Mouse (Mus musculus) cerebral cortex, adult 2 months (tissue): ENCODE measurements around the gene Ehd4.

ENCODE experiments used
- WGBS: fragments of 180-500 bp; shearing (Covaris S2); methylation state at CpG from one replicate; pipeline ENCODE4 v1.1.7; 2018; 5-methylcytosine and 5-hydroxymethylcytosine counted together

Gene Ehd4

DNA sequence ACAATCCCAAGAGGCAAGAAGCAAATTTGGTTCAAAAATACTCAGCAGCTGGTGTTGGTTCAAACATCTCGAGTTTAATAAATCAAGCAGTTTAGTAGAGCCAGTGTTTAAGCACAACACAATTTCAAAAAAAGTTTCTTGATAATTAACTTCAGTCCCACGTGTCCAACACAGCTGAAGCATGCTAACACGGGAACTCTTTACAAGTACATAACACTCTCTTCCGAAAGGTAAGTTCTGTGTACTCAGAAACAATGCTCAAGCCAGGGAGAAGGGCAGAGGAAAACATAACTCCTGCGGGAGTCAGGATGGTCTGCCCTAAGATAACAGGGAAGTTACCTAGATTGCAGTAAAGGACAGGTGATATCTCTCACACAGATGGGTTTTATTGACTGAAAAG lies 12.1 kb downstream of the Ehd4 start:
- 82% methylated on average over 5 of the region's 5 CpGs for WGBS

DNA sequence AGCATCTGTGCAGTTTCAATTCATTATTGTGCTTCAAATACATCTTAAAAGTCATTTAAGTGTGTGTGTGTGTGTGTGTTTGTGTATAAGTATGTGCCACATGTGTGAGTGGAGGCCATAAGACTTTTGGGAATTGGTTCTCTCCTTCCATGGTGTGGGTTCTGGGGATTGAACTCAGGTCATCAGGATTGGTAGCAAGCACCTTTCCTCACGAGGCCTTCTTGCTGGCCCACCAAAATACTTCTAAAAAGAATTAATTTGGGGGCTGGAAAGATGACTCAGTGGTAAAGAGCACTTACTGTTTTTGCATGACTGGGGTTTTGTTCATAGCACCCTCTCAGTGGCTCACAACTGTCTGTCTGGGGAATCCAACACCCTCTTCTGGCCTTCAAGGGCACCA lies 12.7 kb downstream of the Ehd4 start:
- WGBS, result 97% methylated on average over 1 of the region's 1 CpGs

DNA sequence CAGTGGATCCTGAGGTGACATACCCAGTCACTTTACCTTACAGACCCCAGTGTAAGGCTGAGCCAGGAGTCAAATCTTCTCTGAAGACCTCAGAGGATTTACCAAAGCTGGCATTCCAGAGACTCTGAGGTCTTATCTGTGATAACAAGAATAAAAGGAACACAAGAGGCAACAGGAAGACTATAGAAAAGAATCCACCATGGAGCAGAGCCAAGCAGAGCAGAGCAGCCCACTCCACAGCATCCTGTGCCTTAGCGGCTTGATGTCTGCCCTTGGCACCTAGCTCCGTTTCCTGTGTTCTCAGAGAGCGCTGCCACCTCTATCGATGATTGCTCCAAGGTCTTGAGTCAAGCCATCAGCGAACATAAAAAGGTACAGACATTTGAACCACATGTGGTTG lies 14.1 kb downstream of the Ehd4 start:
- 78% methylated on average over 5 of the region's 5 CpGs for WGBS

- WGBS, result 87% methylated on average over 1 of the region's 1 CpGs
Measured at GRCm38 (mm10) chr2:120139091-120139490, 15.3 kb downstream of the Ehd4 start.

DNA sequence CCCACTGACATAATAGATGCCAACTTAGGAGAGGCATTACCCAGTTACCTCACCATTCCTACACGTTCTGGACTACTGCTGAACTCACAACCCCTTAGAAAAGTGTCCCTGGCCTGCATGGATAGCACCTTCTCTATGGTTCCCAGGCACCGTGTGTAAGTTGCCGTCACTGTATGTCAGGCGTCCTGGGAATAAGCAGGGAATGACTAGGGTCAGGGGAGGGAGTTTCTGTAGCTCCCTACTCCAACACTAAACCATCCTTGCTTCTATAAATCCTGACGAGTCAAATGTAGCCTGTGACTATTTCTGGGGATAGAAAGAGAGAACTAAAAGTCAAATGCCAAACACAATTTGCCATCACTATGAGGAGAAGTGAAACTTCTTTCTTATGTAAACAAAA lies 17.1 kb downstream of the Ehd4 start:
- WGBS, result 81% methylated on average over 5 of the region's 5 CpGs

DNA sequence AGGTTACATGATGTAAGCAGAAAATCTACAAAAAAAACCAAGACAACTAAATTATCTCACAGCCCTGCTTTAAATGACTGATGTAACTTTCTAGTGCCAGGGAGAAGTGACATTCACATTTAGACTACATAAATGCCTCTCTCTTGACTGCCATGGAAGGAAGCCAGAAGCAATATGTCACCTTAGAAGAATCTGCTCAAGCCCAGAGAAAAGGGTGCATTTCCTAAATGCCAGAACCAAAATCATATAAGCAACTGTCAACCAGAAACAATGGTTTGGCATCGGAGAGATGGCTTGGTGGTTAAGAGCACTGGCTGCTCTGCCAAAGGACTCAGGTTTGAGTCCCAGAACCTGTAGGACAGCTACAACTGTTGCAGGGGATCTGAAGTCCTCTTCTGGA lies 22.5 kb downstream of the Ehd4 start:
- WGBS, result 73% methylated on average over 1 of the region's 1 CpGs

GRCm38 (mm10) chr2:120129252-120129908 lies 25.0 kb downstream of the Ehd4 start:
- WGBS, result 71% methylated on average over 8 of the region's 8 CpGs

DNA sequence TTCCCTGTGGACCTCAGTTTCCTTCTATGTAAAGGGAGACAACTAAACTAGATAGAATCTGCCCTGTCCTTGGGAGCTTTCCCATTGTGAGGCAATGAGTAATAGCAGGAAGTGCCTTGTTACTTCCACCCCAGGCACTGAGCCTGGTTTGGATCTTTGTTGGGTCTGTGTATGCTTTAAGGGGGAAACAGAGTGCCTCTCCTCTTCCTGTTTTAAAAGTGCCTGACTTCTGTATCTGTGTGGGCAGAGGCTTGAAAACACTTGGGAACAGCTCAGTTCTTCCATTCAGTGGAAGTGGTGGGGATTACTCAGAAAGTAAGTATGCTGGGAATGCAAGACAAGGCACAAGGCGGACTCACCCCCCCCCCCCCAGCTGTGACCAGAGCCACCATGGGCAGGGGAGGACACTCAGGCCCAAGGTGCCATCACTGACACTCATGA lies 25.8 kb downstream of the Ehd4 start:
- 69% methylated on average over 1 of the region's 1 CpGs for WGBS

DNA sequence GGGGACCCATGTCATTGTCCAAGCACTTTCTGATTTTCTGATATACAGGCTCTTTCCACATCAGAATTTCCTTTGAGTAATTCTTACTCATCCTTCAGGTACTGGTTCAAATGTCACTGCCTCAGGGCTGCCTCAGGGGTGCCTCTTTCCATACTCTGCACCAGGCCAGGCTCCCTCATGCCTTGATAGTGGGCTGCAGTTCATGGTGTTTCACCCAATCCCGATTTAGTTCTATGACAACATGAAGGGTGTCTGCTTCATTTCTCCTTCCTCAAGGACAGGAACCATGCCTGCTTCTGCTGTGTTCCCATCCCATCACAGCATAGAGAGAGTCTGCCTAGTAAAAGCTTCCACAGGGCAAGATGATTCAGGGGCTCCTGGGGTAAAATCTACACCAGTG lies 27.5 kb downstream of the Ehd4 start:
- 78% methylated on average over 1 of the region's 1 CpGs for WGBS

- WGBS, result 77% methylated on average over 4 of the region's 4 CpGs
Measured at GRCm38 (mm10) chr2:120126408-120126807, 28.0 kb downstream of the Ehd4 start.

- WGBS, result 100% methylated on average over 1 of the region's 1 CpGs
Measured at GRCm38 (mm10) chr2:120125461-120125860, 28.9 kb downstream of the Ehd4 start.

GRCm38 (mm10) chr2:120124946-120125345 lies 29.5 kb downstream of the Ehd4 start:
- WGBS, result 76% methylated on average over 2 of the region's 2 CpGs

- 48% methylated on average over 1 of the region's 1 CpGs for WGBS
Measured at GRCm38 (mm10) chr2:120124096-120124495, 30.3 kb downstream of the Ehd4 start.

GRCm38 (mm10) chr2:120122983-120123382 lies 31.4 kb downstream of the Ehd4 start:
- WGBS, result 72% methylated on average over 6 of the region's 6 CpGs

GRCm38 (mm10) chr2:120117346-120117745 lies 37.1 kb downstream of the Ehd4 start:
- WGBS, result 93% methylated on average over 6 of the region's 6 CpGs

DNA sequence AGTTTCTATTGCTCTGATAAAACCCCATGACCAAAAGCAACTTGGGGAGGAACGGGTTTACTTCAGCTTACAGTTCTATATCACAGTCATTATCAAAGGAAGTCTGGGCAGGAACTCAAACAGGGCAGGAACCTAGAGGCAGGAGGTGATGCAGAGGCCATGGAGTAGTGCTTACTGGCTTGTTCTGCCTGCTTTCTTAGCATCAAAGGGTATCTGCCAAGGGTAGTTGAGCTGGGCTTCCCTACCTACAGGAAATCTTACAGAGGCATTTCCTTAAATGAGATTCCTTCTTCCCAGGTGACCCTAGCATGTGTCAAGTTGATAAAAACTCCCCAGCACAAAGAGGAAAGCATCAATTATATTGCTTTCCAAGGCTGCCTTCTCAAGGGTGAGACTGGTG lies 38.0 kb downstream of the Ehd4 start:
- WGBS, result 70% methylated on average over 1 of the region's 1 CpGs

DNA sequence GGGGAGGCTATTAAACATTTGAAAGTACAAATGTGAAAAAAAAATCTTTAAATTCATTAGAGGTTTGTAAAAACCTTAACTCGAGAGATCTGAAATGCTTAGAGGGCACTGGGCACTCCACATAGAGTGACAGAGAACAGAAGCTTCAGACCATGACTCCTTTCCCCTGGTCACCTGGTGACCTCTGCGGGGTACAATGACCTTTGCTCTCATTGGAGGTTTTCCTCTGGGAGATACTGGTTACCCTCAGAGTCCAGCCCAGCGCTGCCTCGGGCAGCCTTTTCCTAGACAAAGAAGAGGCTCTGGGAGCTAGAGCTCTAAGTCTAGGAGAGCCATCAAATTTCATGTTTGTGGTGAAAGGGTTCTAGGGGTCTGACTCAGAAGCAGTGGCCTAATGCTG lies 39.4 kb downstream of the Ehd4 start:
- WGBS, result 83% methylated on average over 4 of the region's 4 CpGs

- WGBS, result 81% methylated on average over 3 of the region's 3 CpGs
Measured at GRCm38 (mm10) chr2:120113963-120114362, 40.4 kb downstream of the Ehd4 start.

DNA sequence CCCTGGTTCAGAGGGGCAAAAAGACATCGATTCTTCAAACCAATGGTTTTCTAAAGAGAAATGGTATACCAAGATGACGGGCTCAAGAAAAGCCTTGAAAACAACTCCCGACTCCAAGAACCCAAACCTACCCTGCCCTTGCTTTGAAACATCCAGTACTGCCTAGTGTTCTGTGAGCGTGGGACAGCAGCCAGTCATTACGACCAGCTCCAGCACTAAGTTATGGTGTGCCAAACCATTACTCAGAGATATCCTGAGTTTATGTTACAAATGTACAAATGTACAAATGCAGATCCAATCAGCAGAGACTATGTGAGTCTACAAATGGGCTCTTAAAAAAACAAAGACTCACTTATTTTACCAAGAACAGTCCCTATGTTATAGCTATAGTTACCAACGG lies 40.9 kb downstream of the Ehd4 start:
- 71% methylated on average over 6 of the region's 6 CpGs for WGBS

DNA sequence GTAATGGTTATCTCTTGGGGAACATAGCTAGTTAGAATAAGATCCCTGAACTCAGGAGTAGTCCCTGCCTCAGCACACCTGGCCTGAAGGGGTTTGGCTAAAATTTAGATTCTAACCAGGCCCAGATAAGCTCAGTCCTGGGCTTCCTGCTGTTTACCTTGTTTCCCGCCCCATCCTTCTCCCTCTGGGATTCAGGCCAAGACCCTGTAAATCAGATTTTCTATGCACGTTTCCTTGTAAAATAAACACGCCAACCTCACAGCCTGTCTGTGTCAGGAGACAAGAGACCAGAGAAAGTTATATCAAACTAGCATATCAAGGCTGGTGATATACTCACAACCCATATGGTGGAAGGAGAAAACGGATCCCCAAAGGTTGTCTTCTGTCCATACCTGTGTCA lies 42.8 kb downstream of the Ehd4 start:
- WGBS, result 72% methylated on average over 4 of the region's 4 CpGs

GRCm38 (mm10) chr2:120111172-120111571 lies 43.2 kb downstream of the Ehd4 start:
- WGBS, result 72% methylated on average over 3 of the region's 3 CpGs

GRCm38 (mm10) chr2:120108077-120108476 lies 46.3 kb downstream of the Ehd4 start:
- 91% methylated on average over 4 of the region's 4 CpGs for WGBS

- WGBS, result 91% methylated on average over 2 of the region's 2 CpGs
Measured at GRCm38 (mm10) chr2:120107446-120107845, 47.0 kb downstream of the Ehd4 start.

DNA sequence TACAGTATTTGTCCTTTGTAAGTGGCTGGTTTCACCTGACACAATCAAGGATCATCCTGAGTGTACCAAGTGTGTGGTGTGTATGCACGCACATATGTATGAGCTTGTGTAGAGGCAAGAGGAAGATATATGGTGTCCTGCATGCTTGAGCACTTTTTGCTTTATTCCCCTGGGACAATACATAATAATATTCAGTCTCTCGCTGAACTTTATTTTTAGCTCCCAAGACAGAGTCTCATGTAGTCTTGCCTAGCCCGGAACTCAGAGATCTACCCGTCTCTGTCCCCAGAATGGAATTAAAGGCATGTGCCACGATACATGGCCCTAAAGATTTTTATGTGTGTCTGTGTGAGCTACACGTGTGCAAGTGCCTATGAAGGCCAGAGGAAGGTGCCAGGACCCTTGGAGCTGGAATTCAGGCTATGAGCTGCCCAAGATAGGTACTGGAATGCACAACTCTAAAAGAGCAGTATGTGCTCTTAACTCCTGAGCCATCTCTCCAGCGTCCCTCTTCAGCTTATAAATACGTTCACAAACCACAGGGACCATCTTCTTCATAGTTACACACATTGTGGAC lies 47.9 kb downstream of the Ehd4 start:
- 84% methylated on average over 8 of the region's 8 CpGs for WGBS
